Mouse (Mus musculus) midbrain, embryonic 11.5 days (tissue): ENCODE measurements around the gene Card10. TPM values are rescaled to one million over a fixed set of nuclear protein-coding genes. Genes with fewer than 3 reads are reported as not detected.

Experiments used
- ATAC-seq: fragments of 200-750 bp; cut with Nextera tagmentation; 2 replicates; pipeline ENCODE4 v1.8.0; 2017; ENCODE audit warnings: moderate TSS enrichment, moderate library complexity; ENCODE audit not compliant: low FRiP score
- DNase-seq: peaks from one replicate; pipeline ENCODE4 v3.0.0; 2015; ENCODE audit warnings: low spot score; ENCODE audit errors: missing footprints
- H3K27ac ChIP-seq: fragments of 300-500 bp; sonication (generic); 2 replicates; pipeline ENCODE4 v1.5.1; 2014; ENCODE audit warnings: low read depth, low read length
- H3K27me3 ChIP-seq: fragments of 300-500 bp; sonication (generic); 2 replicates; pipeline ENCODE4 v1.6.1; 2014; ENCODE audit warnings: mild to moderate bottlenecking, low read length, moderate library complexity, mixed read lengths; ENCODE audit not compliant: control insufficient read depth, insufficient read depth
- H3K36me3 ChIP-seq: fragments of 300-500 bp; sonication (generic); 2 replicates; pipeline ENCODE4 v1.6.1; 2014; ENCODE audit warnings: mild to moderate bottlenecking, low read length, moderate library complexity, mixed read lengths; ENCODE audit not compliant: control insufficient read depth, insufficient read depth
- H3K4me1 ChIP-seq: fragments of 300-500 bp; sonication (generic); 2 replicates; pipeline ENCODE4 v1.6.1; 2014; ENCODE audit warnings: low read length; ENCODE audit not compliant: control insufficient read depth, insufficient read depth
- H3K4me2 ChIP-seq: fragments of 300-500 bp; sonication (generic); 2 replicates; pipeline ENCODE4 v1.6.1; 2014; ENCODE audit warnings: mild to moderate bottlenecking, moderate library complexity
- H3K4me3 ChIP-seq: fragments of 300-500 bp; sonication (generic); 2 replicates; pipeline ENCODE4 v1.5.1; 2014; ENCODE audit warnings: low read depth, low read length
- H3K9ac ChIP-seq: fragments of 300-500 bp; sonication (generic); 2 replicates; pipeline ENCODE4 v1.6.1; 2014; ENCODE audit warnings: low read length
- H3K9me3 ChIP-seq: fragments of 300-500 bp; sonication (generic); 2 replicates; pipeline ENCODE4 v1.6.1; 2016; ENCODE audit warnings: low read length; ENCODE audit not compliant: control insufficient read depth
- WGBS: fragments of 180-500 bp; shearing (Covaris S2); extraction: QIAGEN DNeasy Blood & Tissue Kit; methylation state at CpG from one replicate; pipeline ENCODE4 v1.1.7; 2014; 5-methylcytosine and 5-hydroxymethylcytosine counted together
- polyA plus RNA-seq: library from polyadenylated mRNA; unstranded; fragments of >200 nt; fragmentation: Nextera tagmentation; extraction: Ambion mirVana; gene quantifications from 2 replicates; pipeline ENCODE4 v1.2.1, GENCODE M21; 2014

The Card10 gene
- polyA plus RNA-seq, 1 experiment from 2014 or later, result 1.5 TPM

DNA sequence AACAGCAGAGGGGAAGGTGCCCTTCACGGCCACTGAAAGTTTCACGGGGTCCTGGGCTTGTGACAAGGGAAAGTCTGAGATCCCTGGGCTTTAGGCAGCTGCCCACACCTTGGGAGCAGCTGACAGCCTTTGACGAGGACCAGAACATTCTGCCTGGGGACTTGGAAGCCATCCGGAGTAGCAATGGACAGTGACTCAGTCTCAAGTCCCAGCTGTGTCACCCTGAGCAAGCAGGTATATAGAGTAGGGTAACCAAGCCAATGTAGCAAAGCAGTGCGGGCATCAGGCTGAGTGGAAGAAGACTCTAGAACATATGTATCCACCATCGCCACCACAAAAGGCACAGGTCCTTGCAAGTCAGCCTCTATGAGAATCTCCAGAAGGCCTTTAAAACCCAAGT, 65.7 kb downstream of the Card10 start:
- DNase-seq (peak; percentile 82), ATAC-seq (no peak)
- no peak overlapping the region for H3K27ac ChIP-seq
- no peaks in the 10 kb centered on the region for H3K36me3 ChIP-seq
- no peaks in the 10 kb centered on the region for H3K27me3 ChIP-seq
- peaks cover 9% of the 10 kb centered on the region for H3K4me1 ChIP-seq
- H3K9ac ChIP-seq, result no peak overlapping the region
- no peak overlapping the region for H3K4me3 ChIP-seq
- H3K4me2 ChIP-seq, result no peak overlapping the region
- 79% methylated on average over 6 of the region's 6 CpGs for WGBS
- no peaks in the 10 kb centered on the region for H3K9me3 ChIP-seq

DNA sequence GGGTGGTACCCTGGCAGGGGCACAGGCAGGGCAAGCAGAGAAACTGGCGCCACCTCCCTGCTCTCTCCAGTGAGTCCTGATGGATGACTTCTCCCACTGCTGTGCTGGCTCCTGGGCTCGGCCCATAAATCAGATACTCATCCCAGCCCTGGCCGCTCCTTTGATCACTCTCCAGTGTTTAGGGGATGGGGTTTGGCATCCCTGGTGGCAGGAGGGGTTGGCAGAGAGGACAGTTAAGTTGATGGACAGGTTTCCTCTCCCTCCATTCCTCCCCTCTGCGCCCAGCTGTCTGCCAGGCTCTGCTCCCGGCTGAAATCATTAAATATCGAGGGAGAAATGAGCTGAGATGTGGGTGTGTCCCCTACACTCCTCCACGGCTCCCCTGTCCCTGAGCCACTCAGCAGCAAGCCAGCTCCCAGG, 66.2 kb downstream of the Card10 start:
- H3K9ac ChIP-seq, result no peak overlapping the region
- WGBS, result 63% methylated on average over 7 of the region's 7 CpGs
- H3K4me2 ChIP-seq, result no peak overlapping the region
- ATAC-seq (no peak), DNase-seq (peak; percentile 26)
- H3K4me3 ChIP-seq, result no peak overlapping the region
- no peaks in the 10 kb centered on the region for H3K9me3 ChIP-seq
- no peak overlapping the region for H3K27ac ChIP-seq
- H3K36me3 ChIP-seq, result no peaks in the 10 kb centered on the region
- H3K27me3 ChIP-seq, result no peaks in the 10 kb centered on the region
- H3K4me1 ChIP-seq, result peaks cover 9% of the 10 kb centered on the region

DNA sequence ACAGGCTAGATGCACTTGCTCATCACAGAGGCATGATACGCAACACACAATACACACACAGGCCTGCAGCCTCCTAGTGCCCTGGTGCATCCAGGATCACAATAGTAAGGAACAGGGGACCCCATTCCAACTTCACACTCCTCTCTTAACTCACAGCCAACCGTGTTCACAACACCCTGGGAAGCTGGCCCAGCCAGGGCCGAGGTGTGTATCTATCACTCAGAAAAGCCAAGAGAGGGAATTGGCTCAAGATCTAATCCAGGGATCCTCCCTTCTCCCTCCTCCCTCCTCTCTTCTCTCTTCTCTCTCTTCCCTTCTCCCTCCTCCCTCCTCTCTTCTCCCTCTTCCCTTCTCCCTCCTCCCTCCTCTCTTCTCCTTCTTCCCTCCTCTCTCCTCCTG, 66.7 kb downstream of the Card10 start:
- no peak for ATAC-seq
- WGBS, result 67% methylated on average over 3 of the region's 3 CpGs
- Histone ChIP-seq H3K36me3 (no peaks in the 10 kb centered on the region), H3K9ac (0 out of 2 replicates have a peak overlapping the region, but pooled peaks have one; percentile 4), H3K27ac (no peak overlapping the region), H3K4me3 (no peak overlapping the region), H3K27me3 (no peaks in the 10 kb centered on the region), H3K4me2 (no peak overlapping the region), H3K9me3 (no peaks in the 10 kb centered on the region), H3K4me1 (peaks cover 9% of the 10 kb centered on the region)
- DNase-seq, result no peak

DNA sequence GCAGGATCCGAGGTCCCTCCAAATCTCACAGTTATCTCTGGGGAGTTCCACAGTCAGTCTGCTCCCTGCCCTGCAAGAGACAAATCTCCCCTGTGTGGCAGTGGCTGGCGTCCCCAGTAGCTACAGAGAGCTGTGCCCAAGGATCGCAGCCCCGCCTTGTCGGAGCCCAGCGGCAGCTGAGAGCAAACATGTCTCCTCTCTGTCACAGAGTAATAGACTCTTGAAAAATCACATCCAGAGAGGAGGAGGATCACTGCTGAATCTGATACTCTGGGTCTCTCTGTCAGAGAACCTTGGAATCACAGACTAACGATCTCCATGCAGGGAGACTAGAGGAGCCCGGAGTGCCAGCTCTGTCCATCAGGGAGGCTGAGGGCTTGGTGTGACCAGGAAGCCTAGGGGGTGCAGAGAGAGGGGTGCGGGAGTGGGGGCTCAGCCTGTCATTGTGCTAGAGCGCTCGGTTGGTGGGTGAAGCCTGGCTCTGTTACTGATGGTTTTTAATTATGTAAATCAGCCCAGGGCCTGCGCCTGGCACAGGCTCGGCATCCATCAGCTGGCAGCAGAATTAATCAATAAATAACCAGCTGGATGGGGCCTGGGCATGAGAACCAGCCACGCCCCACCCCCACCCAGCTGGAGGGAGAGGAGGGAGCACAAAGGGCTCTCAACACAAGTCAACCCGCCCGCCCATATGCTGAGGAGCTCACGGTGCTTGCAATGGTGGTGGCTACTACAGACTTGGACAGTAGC, 67.2 kb downstream of the Card10 start:
- H3K9ac ChIP-seq, result peak overlapping the region; percentile 4; the same call in 1 of the 2 replicates
- WGBS, result 49% methylated on average over 17 of the region's 17 CpGs
- DNase-seq, result peak; percentile 83

DNA sequence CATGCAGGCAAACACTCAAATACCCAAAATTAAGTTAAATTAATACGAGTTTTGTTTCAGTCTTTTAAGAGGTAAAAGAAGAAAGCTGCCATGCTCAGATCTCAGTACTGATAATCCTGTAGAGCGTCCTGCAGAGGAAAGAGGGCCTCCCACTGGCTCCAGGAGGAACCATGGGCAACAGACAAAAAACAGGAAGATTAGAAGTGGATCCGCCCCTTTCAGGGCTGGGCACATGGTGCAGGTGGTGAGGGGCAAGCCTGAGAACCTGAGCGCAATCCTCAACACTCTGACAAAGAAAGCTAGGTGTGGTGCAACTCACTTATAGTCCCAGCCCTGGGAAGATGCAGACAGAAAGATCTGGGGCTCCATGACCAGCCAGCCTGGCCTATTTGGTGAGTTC, 71.0 kb downstream of the Card10 start:
- Histone ChIP-seq H3K4me3 (no peak overlapping the region), H3K9me3 (no peaks in the 10 kb centered on the region), H3K9ac (no peak overlapping the region), H3K27me3 (no peaks in the 10 kb centered on the region), H3K4me2 (no peak overlapping the region), H3K4me1 (peaks cover 5% of the 10 kb centered on the region; the same call in 1 of the 2 replicates), H3K36me3 (no peaks in the 10 kb centered on the region), H3K27ac (no peak overlapping the region)
- DNase-seq (no peak), ATAC-seq (no peak)
- WGBS, result 44% methylated on average over 4 of the region's 4 CpGs

More for the DNA sequence above, 67.2 kb downstream of the Card10 start:
- Histone ChIP-seq H3K9me3 (no peaks in the 10 kb centered on the region), H3K4me1 (peaks cover 9% of the 10 kb centered on the region), H3K4me2 (no peak overlapping the region), H3K27me3 (no peaks in the 10 kb centered on the region), H3K27ac (no peak overlapping the region), H3K36me3 (no peaks in the 10 kb centered on the region), H3K4me3 (no peak overlapping the region)
- ATAC-seq, result peak; percentile 55; the same call in 1 of the 2 replicates

DNA sequence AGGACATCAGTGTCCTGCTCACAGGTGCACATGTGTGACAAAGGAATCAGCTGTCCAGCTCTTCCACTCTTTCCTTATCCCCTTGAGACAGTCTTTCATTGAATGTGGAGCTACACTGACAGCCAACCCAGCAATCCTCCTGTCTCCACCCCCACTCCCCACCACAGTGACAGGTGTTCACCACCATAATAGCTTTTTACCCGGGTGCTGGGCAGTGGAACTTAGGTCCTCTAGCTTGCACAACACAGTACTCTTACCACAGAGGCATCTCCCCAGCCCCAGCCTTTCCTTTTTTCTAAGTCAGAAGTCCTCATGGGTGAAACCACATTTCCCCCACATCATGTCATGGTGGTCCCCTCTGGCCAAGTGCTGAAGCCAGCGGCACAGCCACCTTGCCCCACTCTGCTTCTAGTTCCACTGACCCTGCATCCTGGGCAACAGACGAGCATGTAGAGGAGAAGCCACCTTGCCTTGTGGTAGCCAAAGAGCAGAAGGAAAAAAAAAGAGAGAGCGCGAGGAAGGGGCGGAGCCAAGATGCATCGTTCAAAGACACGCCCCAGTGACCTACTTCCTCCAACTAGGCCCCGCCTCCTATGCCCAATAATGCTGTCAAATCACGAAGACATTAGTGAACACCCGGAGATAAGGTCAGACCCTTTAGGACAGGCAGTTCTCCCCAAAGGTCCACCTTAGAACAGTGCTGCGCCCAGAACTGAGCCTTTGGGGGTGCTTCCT, 72.4 kb downstream of the Card10 start:
- WGBS, result 88% methylated on average over 12 of the region's 12 CpGs
- H3K4me1 ChIP-seq, result no peaks in the 10 kb centered on the region
- H3K4me2 ChIP-seq, result no peak overlapping the region
- H3K27me3 ChIP-seq, result no peaks in the 10 kb centered on the region
- ATAC-seq, result no peak
- no peak overlapping the region for H3K9ac ChIP-seq
- no peaks in the 10 kb centered on the region for H3K36me3 ChIP-seq
- H3K27ac ChIP-seq, result no peak overlapping the region
- DNase-seq, result peak; percentile 45
- H3K4me3 ChIP-seq, result no peak overlapping the region
- H3K9me3 ChIP-seq, result no peaks in the 10 kb centered on the region

DNA sequence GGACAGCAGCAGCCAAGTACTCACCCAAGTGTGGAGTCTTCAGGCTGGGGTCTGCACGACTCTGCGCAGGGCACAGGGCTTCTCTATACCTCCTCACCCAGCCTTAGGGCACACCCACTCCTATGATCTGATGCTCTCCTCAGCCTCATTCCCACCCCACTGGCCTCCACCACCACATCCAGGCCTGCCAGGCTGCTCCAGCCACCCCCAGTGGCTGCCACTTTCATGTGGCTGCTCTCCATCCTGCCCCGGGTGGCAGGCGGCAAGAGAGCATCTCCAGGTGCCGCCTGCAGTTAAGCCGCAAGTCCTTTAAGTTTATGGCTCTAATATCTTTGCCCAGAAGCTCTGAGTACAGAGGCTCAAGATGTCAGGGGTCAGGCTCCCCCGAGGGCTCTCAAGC, 76.1 kb downstream of the Card10 start:
- 66% methylated on average over 7 of the region's 7 CpGs for WGBS
- Histone ChIP-seq H3K36me3 (no peaks in the 10 kb centered on the region), H3K27ac (no peak overlapping the region), H3K9me3 (no peaks in the 10 kb centered on the region), H3K4me2 (no peak overlapping the region), H3K4me1 (no peaks in the 10 kb centered on the region), H3K27me3 (no peaks in the 10 kb centered on the region), H3K4me3 (no peak overlapping the region), H3K9ac (no peak overlapping the region)
- ATAC-seq, result no peak
- DNase-seq, result no peak
